Mouse (Mus musculus) embryo, embryonic 10.5 days (tissue): Measurements from ENCODE around the gene Slc16a9.

Experiments used
- DNase-seq: peaks from one replicate; pipeline ENCODE4 v3.0.0-alpha.2; 2015; ENCODE audit warnings: low spot score

The Slc16a9 gene

DNA sequence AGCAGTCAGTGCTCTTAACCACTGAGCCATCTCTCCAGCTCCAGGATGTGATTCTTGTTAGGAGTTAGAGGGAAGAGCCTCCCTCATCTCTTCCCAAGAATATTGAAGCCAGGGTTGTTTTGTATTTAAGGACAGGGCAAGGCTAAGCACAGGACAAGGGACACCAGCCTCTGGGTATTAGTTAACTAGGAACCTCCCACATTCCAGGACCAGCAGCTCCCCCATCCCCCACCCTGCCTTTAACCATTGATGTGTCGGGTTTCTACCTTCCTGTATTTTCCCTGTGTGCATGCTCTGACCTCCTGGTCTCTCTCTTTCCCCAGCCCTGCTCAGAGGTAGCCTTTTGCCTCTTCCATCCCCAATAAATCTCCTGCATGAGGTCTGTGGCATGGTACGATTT, 56.3 kb downstream of the Slc16a9 start:
- DNase-seq = peak; percentile 50

DNA sequence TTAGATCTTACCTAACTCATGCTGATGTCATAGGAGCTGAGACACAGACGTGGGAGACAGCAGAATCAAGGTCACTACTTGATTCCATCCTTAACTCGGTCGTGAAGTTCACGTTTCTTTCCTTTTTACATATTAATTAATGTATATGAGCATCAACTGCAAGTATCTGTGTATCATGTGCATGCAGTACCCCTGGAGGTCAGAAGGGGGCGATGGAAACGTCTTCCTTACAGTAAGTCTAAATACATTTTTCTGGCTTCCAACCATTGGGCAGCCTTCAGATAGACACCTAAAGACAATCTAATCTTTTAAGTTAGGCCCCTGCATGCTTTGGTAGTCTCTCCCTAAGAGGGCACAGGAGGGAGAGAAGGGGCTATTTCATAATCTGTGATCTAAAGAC, 58.3 kb downstream of the Slc16a9 start:
- no peak for DNase-seq

DNA sequence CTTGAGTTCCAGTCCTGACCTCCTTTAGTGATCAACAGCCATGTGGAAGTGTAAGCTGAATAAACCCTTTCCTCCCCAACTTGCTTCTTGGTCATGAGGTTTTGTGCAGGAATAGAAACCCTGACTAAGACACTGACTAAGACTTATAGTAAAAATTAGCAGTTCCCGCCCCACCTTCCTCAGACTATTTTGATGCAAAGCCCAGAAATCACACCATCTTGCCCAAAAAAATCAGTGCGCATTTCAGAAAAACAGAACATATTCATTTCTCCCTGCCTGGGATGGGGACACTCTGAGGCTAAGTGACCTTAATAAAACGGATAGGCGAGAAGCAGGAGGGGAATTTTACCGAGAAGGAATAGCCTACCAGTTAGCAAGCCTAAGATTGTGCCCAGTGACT, 60.8 kb downstream of the Slc16a9 start:
- DNase-seq = no peak

DNA sequence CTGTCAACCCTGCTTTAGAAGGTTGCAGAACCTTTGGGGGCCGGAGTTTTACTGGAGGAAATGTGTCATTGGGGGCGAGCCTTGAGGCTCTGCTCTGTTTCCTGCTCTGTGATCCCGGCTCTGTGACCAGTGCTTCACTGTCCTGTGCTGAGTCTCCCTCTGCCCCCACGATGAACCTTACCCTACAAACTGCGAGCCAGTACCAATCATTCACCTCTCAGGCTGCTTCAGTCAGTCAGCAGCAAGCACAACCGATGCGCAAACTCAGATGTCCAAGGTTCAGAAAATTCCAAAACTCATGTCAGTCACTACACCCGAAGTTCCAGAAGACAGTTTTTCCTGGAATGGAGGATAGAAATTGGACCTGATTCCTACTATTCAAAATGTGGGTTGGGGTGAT, 64.5 kb downstream of the Slc16a9 start:
- DNase-seq = no peak

DNA sequence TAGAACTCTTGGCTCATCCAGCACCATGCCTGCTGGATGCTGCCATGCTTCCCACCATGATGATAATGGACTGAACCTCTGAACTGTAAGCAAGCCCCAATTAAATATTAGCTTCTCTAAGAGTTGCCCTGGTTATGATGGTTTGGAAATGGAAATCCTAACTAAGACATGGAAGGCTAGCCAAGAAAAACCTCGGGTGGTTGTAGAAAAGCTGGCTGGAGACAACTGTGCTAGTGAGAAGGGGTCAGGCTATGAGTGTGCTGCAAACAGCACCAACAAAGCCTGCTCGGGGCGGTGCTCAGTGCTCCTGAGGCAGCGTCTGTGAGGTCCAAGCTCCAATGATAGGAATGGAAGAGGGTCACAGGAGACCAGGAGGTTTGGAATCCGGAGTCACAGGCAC, 65.7 kb downstream of the Slc16a9 start:
- DNase-seq = no peak

DNA sequence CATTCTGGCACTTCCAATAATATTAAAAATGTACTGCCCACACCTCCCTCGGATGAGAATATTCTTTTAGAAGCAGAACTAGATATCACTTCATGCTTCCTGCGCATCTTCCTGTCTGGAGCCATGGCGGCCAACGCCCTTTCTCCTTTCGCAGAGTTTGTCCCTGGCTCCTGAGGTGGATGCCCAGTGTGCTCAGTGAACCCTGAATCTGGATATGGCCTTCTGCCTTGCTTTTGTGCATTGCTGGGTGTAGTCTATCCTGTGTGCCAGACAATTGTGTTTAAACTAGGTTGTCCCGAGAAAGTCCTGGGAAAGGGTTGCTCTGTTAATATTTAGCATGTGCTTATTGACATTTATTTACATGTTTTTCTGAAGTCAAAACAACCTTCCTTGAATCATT, 71.0 kb downstream of the Slc16a9 start:
- no peak for DNase-seq

DNA sequence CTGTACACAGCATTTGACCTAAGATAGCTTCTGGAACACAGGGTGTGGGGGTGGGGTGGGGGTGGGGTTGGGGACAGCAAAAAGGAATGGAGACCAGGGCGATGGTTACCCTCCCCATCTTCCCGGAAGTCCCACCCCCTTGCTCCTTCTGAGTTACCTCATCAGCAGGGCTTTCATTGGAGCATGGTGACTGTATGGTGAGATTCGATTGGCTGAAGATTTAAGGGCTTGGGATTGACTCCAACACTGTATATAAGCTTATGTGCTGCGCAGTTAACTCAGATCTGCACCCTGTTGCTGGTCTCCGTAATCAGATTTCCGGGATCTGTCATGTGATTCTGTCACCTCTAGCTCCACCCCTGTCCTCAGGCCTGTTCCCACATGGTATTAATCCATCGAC, 72.0 kb downstream of the Slc16a9 start:
- DNase-seq = no peak

DNA sequence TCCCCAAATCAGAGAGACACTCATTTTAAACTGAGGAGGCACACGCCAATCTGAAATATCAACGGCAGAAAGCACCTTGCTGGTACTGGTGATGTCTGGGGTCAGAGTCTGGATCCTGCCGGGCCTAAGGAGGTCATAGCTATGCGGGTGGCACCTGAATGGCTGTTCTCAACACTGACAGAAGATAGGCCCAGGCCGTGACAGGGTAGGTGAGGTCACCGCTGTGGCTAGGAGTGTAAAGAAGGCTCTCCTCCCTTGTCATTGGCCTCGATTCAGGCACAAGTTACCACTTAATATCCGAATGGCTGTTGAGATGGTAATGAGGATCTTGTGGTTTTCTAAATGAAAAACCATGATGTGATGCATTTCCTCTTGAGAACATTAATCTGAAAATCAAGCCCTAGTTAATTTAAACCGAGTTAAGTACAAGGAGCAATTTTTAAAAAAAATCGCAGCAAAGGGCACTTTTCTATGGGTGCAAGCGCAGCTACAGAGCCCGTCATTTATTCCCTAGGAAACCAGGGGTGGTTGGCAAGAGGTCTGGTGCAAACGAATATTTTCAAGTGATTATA, 72.6 kb downstream of the Slc16a9 start:
- DNase-seq = no peak

DNA sequence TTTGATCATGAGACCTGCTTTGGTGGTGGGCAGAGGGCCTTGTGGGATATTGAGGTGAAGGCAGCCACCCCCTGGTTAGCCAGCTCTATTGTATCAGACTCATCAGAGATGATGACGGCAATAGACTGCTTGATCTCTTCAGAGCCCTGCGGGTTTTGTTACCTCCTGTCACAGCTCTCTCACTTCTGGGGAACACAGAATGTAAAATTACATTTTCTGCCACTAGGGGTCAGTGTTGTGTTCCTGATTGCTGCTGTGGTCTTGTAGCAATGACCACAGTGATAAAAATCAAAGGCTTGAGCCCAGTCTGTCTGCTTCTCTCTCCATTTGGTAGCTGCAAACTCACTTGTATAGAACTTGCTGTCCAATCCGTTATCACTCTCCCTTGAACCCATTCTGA, 73.7 kb downstream of the Slc16a9 start:
- peak; percentile 94 for DNase-seq

DNA sequence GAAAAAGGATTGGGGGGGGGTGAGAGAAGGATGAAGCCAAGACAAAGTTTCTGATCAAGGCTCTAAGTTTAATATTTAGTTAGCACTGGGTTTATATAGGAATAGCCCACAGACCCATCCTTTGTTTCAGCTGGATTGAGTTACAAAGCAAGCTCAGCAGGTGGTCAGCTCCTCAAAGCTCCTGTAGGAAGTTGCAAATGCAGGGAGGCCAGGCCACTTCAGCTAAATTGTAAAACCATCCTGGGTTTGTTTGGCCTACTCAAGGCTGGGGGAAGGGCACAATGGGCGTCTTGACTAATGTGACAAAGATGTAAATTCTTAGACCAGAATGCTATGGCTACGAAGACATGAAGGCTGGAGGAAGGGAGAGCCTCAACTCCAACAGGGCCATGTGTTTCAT, 80.6 kb downstream of the Slc16a9 start:
- peak; percentile 12 for DNase-seq

DNA sequence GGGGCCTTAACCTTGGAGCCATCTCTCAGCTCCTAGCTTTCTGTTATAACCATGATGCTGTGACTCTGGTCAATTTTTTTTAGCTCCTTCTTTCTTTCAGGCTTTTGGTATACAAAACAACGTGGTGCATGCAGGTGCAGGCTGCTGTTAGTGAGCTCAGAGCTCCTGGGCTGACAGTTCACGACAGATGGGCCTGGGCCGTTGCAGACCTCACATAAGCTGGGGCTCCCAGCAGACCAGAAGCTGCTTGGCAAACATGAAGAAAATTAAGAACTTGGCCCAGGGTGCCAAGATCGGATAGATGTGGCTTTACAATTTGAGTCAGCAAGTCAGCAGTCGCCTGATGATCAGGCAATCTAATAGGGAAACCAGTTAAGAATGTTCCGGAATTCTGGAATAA, 82.4 kb downstream of the Slc16a9 start:
- DNase-seq = no peak

DNA sequence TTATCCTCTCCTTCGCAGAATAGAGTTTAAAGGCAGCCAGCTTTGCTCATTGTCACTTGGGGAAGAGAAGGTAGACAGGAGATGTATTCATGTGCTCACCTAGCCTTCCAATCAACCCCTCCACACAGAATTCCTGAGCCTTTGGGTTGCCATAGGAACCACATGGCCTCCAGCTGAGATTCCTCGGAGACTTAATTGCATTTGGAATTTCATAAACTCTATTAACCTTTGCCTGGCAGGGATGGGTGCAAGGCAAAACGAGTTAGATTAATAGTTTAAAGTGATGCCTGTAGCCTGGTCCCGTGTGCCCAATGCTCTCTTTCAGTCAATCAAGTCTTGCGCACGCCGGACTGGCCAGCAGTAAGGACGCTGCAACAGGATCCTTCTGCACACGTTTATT, 83.2 kb downstream of the Slc16a9 start:
- DNase-seq = no peak
